Mouse (Mus musculus) liver, adult 2 months (tissue): ENCODE results near the gene Mff. TPM values are rescaled to one million over a fixed set of nuclear protein-coding genes. Genes with fewer than 3 reads are reported as not detected.

Experiments used
- DNase-seq: peaks from one replicate; pipeline ENCODE4 v3.0.0-alpha.2; 2011; ENCODE audit warnings: low read depth, low spot score; ENCODE audit errors: extremely low read depth
- H3K27ac ChIP-seq: fragments of 200-500 bp; replicated peaks from 2 replicates; pipeline ENCODE4 v1.5.1; 2012; ENCODE audit warnings: low read depth, mild to moderate bottlenecking, control low read depth, inconsistent platforms, low read length; ENCODE audit not compliant: insufficient read depth
- H3K27me3 ChIP-seq: fragments of 200-500 bp; 2 replicates; pipeline ENCODE4 v1.6.1; 2012; ENCODE audit warnings: mild to moderate bottlenecking, moderate library complexity, low read length, inconsistent platforms; ENCODE audit not compliant: control insufficient read depth, insufficient read depth
- H3K36me3 ChIP-seq: fragments of 200-500 bp; 2 replicates; pipeline ENCODE4 v1.6.1; 2012; ENCODE audit warnings: low read length, inconsistent platforms; ENCODE audit not compliant: control insufficient read depth, insufficient read depth
- H3K4me1 ChIP-seq: fragments of 200-500 bp; 2 replicates; pipeline ENCODE4 v1.6.1; 2011; ENCODE audit warnings: low read length; ENCODE audit not compliant: control insufficient read depth, insufficient read depth
- H3K4me3 ChIP-seq: fragments of 200-500 bp; 2 replicates; pipeline ENCODE4 v1.5.1; 2011; ENCODE audit warnings: low read depth, mild to moderate bottlenecking, control low read depth, low read length, moderate library complexity; ENCODE audit not compliant: insufficient read depth
- H3K79me2 ChIP-seq: fragments of 200-500 bp; 2 replicates; pipeline ENCODE4 v1.6.1; 2012; ENCODE audit warnings: inconsistent platforms, mild to moderate bottlenecking, low read length, moderate library complexity; ENCODE audit not compliant: control insufficient read depth, insufficient read depth
- H3K9ac ChIP-seq: fragments of 200-500 bp; 2 replicates; pipeline ENCODE4 v1.6.1; 2012; ENCODE audit warnings: low read depth, mild to moderate bottlenecking, control low read depth, inconsistent platforms, low read length
- CTCF ChIP-seq: fragments of 200-500 bp; IDR thresholded peaks from 2 replicates; pipeline ENCODE4 v1.5.1; 2011; ENCODE audit warnings: low read depth, low read length, control low read depth
- POLR2A ChIP-seq: fragments of 200-500 bp; IDR thresholded peaks from 2 replicates; pipeline ENCODE4 v1.6.1; 2011; ENCODE audit warnings: low read length, control low read depth; ENCODE audit not compliant: insufficient read depth; ENCODE audit errors: extremely low read depth
- WGBS: fragments of 180-500 bp; shearing (Covaris S2); methylation state at CpG from one replicate; pipeline ENCODE4 v1.1.7; 2018; 5-methylcytosine and 5-hydroxymethylcytosine counted together
- polyA plus RNA-seq: library from polyadenylated mRNA; depleted of rRNA; stranded (reverse); fragments of >200 nt; gene quantifications from 2 replicates; pipeline ENCODE4 v1.2.3, GENCODE M21; 2012
- total RNA-seq: library from RNA; depleted of rRNA; stranded (reverse); fragments of >200 nt; gene quantifications from 2 replicates; pipeline ENCODE4 v1.2.3, GENCODE M21; 2014

The Mff gene
- total and polyA plus RNA-seq, 2 experiments: 38.1 to 58.3 TPM

GRCm38 (mm10) chr1:82775293-82775692 lies 50.6 kb downstream of the Mff start:
- H3K9ac ChIP-seq: no peak overlapping the region
- no peaks in the 10 kb centered on the region for H3K4me1 ChIP-seq
- H3K79me2 ChIP-seq: no peaks in the 10 kb centered on the region
- no peaks in the 10 kb centered on the region for H3K36me3 ChIP-seq
- TF ChIP-seq POLR2A (no peak), CTCF (no peak)
- no peaks in the 10 kb centered on the region for H3K27me3 ChIP-seq
- no peak overlapping the region for H3K27ac ChIP-seq
- 91% methylated on average over 4 of the region's 4 CpGs for WGBS
- H3K4me3 ChIP-seq: no peak overlapping the region
- no peak for DNase-seq

GRCm38 (mm10) chr1:82779388-82779966 lies 54.8 kb downstream of the Mff start:
- Histone ChIP-seq H3K4me1 (no peaks in the 10 kb centered on the region), H3K27ac (no peak overlapping the region), H3K9ac (no peak overlapping the region), H3K4me3 (no peak overlapping the region), H3K36me3 (no peaks in the 10 kb centered on the region), H3K79me2 (no peaks in the 10 kb centered on the region), H3K27me3 (no peaks in the 10 kb centered on the region)
- no peak for TF ChIP-seq POLR2A
- DNase-seq: no peak
- WGBS: 79% methylated on average over 6 of the region's 6 CpGs

GRCm38 (mm10) chr1:82783559-82783958 lies 58.9 kb downstream of the Mff start:
- Histone ChIP-seq H3K36me3 (no peaks in the 10 kb centered on the region), H3K4me3 (no peak overlapping the region), H3K9ac (no peak overlapping the region), H3K27me3 (no peaks in the 10 kb centered on the region; the same call in 1 of the 2 replicates), H3K27ac (no peak overlapping the region), H3K79me2 (no peaks in the 10 kb centered on the region), H3K4me1 (0 out of 2 replicates have a peak, but pooled peaks cover 2% of the 10 kb centered on the region)
- no peak for TF ChIP-seq POLR2A
- TF ChIP-seq CTCF: no peak
- DNase-seq: no peak
- WGBS: 82% methylated on average over 3 of the region's 3 CpGs

- Histone ChIP-seq H3K9ac (no peak overlapping the region), H3K4me3 (no peak overlapping the region), H3K36me3 (no peaks in the 10 kb centered on the region), H3K79me2 (no peaks in the 10 kb centered on the region), H3K27me3 (no peaks in the 10 kb centered on the region; the same call in 1 of the 2 replicates), H3K27ac (no peak overlapping the region), H3K4me1 (0 out of 2 replicates have a peak, but pooled peaks cover 2% of the 10 kb centered on the region)
- TF ChIP-seq POLR2A: no peak
- 69% methylated on average over 6 of the region's 6 CpGs for WGBS
- DNase-seq: no peak
These were observed 60.9 kb downstream of the Mff start for GRCm38 (mm10) chr1:82785546-82785945.

GRCm38 (mm10) chr1:82787414-82787813 lies 62.7 kb downstream of the Mff start:
- TF ChIP-seq POLR2A: no peak
- peak; percentile 70 for TF ChIP-seq CTCF
- peak; percentile 67 for DNase-seq
- no peaks in the 10 kb centered on the region; the same call in 1 of the 2 replicates for H3K27me3 ChIP-seq
- no peaks in the 10 kb centered on the region for H3K36me3 ChIP-seq
- no peaks in the 10 kb centered on the region for H3K79me2 ChIP-seq
- WGBS: 1% methylated on average over 2 of the region's 2 CpGs
- no peak overlapping the region for H3K4me3 ChIP-seq
- H3K27ac ChIP-seq: no peak overlapping the region
- no peak overlapping the region for H3K9ac ChIP-seq
- 0 out of 2 replicates have a peak, but pooled peaks cover 2% of the 10 kb centered on the region for H3K4me1 ChIP-seq

GRCm38 (mm10) chr1:82788070-82788469 lies 63.4 kb downstream of the Mff start:
- Histone ChIP-seq H3K4me1 (0 out of 2 replicates have a peak, but pooled peaks cover 2% of the 10 kb centered on the region), H3K79me2 (no peaks in the 10 kb centered on the region), H3K27ac (no peak overlapping the region), H3K4me3 (no peak overlapping the region), H3K9ac (no peak overlapping the region), H3K27me3 (no peaks in the 10 kb centered on the region; the same call in 1 of the 2 replicates), H3K36me3 (no peaks in the 10 kb centered on the region)
- no peak for DNase-seq
- TF ChIP-seq CTCF (no peak), POLR2A (no peak)
- WGBS: 81% methylated on average over 7 of the region's 7 CpGs
